Mouse (Mus musculus) heart, embryonic 11.5 days (tissue): ENCODE data around the gene Mfsd4b5. TPM values are rescaled to one million over a fixed set of nuclear protein-coding genes. Genes with fewer than 3 reads are reported as not detected.
A peak's percentile ranks its signal among the peaks of the same experiment; 100 is the strongest.

Source experiments
- ATAC-seq: fragments of 200-750 bp; cut with Nextera tagmentation; replicated peaks from 2 replicates; pipeline ENCODE4 v1.8.0; 2017; ENCODE audit warnings: moderate library complexity; ENCODE audit not compliant: insufficient number of reproducible peaks, low FRiP score, low TSS enrichment
- H3K27ac ChIP-seq: fragments of 300-500 bp; sonication (generic); 2 replicates; pipeline ENCODE4 v1.5.1; 2014; ENCODE audit warnings: mild to moderate bottlenecking, low read depth, low read length
- H3K27me3 ChIP-seq: fragments of 300-500 bp; sonication (generic); 2 replicates; pipeline ENCODE4 v1.6.1; 2014; ENCODE audit warnings: mild to moderate bottlenecking, low read length, mixed read lengths; ENCODE audit not compliant: control insufficient read depth, insufficient read depth
- H3K36me3 ChIP-seq: fragments of 300-500 bp; sonication (generic); 2 replicates; pipeline ENCODE4 v1.6.1; 2014; ENCODE audit warnings: mild to moderate bottlenecking, low read length, moderate library complexity, mixed read lengths; ENCODE audit not compliant: control insufficient read depth, insufficient read depth
- H3K4me1 ChIP-seq: fragments of 300-500 bp; sonication (generic); 2 replicates; pipeline ENCODE4 v1.6.1; 2014; ENCODE audit warnings: low read length; ENCODE audit not compliant: control insufficient read depth, insufficient read depth
- H3K4me2 ChIP-seq: fragments of 300-500 bp; sonication (generic); 2 replicates; pipeline ENCODE4 v1.6.1; 2014; ENCODE audit warnings: mild to moderate bottlenecking, moderate library complexity
- H3K4me3 ChIP-seq: fragments of 300-500 bp; sonication (generic); 2 replicates; pipeline ENCODE4 v1.5.1; 2014; ENCODE audit warnings: low read depth, low read length
- H3K9ac ChIP-seq: fragments of 300-500 bp; sonication (generic); 2 replicates; pipeline ENCODE4 v1.6.1; 2014; ENCODE audit warnings: mild to moderate bottlenecking, low read depth, low read length, moderate library complexity
- H3K9me3 ChIP-seq: fragments of 300-500 bp; sonication (generic); replicated peaks from 2 replicates; pipeline ENCODE4 v1.6.1; 2016; ENCODE audit warnings: low read length; ENCODE audit not compliant: control insufficient read depth
- WGBS: fragments of 180-500 bp; shearing (Covaris S2); extraction: QIAGEN DNeasy Blood & Tissue Kit; methylation state at CpG from one replicate; pipeline ENCODE4 v1.1.7; 2014; ENCODE audit not compliant: insufficient replicate concordance; 5-methylcytosine and 5-hydroxymethylcytosine counted together
- polyA plus RNA-seq: library from polyadenylated mRNA; unstranded; fragments of >200 nt; fragmentation: Nextera tagmentation; extraction: Ambion mirVana; gene quantifications from 2 replicates; pipeline ENCODE4 v1.2.1, GENCODE M21; 2014

Mfsd4b5 gene
- polyA plus RNA-seq, 1 experiment from 2014 or later: not detected

DNA sequence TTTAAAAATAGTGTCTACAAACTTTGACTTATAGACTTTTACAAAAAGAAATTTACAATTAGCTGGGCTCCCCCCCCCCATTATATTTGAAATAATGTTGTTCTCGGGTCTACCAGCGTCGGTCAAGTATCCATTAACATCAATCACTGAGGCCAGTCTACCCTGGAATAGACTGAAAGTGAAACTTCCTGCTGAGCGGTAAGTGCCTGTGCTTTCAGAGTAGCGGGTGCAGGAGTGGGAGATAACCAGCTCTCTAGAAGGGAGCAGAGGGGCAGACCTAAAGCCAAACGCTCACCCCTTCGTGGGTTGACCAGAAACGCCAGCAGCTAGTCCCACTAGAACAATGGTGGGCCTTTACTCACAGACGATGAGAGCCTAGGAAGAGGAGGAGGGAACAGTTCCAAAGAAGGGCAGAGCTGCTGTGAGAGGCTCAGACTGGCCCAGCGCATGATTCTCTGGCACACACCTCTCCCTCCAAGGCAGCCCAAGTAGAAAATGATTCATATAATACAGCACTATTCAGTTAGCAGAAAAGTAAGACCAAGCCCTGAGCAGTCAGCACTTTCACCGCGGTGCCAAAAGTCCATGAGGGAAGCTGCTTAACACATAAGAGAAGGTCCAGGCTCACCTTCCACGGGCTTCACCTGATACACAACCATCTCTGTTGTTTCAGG, 77.5 kb downstream of the Mfsd4b5 start:
- Histone ChIP-seq H3K9ac (no peak overlapping the region), H3K27me3 (no peaks in the 10 kb centered on the region), H3K36me3 (no peaks in the 10 kb centered on the region), H3K4me2 (peak overlapping the region; percentile 34; the same call in 1 of the 2 replicates), H3K4me1 (no peaks in the 10 kb centered on the region), H3K27ac (no peak overlapping the region), H3K9me3 (no peaks in the 10 kb centered on the region), H3K4me3 (no peak overlapping the region)
- 58% methylated on average over 13 of the region's 13 CpGs for WGBS
- no peak for ATAC-seq

Other genes with a start within 250 kb of the Mfsd4b5 start
- gene Mfsd4b4, start 87.4 kb downstream of the Mfsd4b5 start, polyA plus RNA-seq: 4.3 and 5.5 TPM in 2 replicates
- gene Mfsd4b2, start 59.7 kb downstream of the Mfsd4b5 start, polyA plus RNA-seq: not detected in 2 replicates
- gene Mfsd4b3, start 26.5 kb downstream of the Mfsd4b5 start, polyA plus RNA-seq: 0.31 and 0.94 TPM in 2 replicates
- 0.11 and 0.32 TPM in 2 replicates for gene Mfsd4b1, start 38.6 kb upstream of the Mfsd4b5 start, polyA plus RNA-seq
- gene Slc16a10, start 155.6 kb upstream of the Mfsd4b5 start, polyA plus RNA-seq: 17.2 and 18.6 TPM in 2 replicates